Mouse (Mus musculus): ENCODE results near the gene Actl11. TPM values are rescaled to one million over a fixed set of nuclear protein-coding genes. Genes with fewer than 3 reads are reported as not detected.
A peak's percentile ranks its signal among the peaks of the same experiment; 100 is the strongest.

The Actl11 gene
- polyA plus RNA-seq, 1 experiment from 2014 or later = not detected

GRCm38 (mm10) chr9:107917895-107918608, 10.2 kb upstream of the Actl11 start:
- Histone ChIP-seq H3K4me2 (ENCODE audit: low read depth, low read length) (no peak overlapping the region), H3K9me3 (ENCODE audit: control insufficient read depth, low read length) (no peaks in the 10 kb centered on the region), H3K4me3 (ENCODE audit: low read length) (no peak overlapping the region), H3K36me3 (ENCODE audit: control insufficient read depth, insufficient read depth, low read length) (no peaks in the 10 kb centered on the region), H3K9ac (ENCODE audit: low read length) (0 out of 2 replicates have a peak overlapping the region, but pooled peaks have one; percentile 17), H3K27ac (ENCODE audit: low read length) (no peak overlapping the region), H3K27me3 (ENCODE audit: control insufficient read depth, insufficient read depth, low read depth, low read length) (no peaks in the 10 kb centered on the region), H3K4me1 (replicated peaks; ENCODE audit: control insufficient read depth, insufficient read depth, low read length) (peaks cover 4% of the 10 kb centered on the region; the same call in 1 of the 2 replicates)
- no peak for ATAC-seq (ENCODE audit: low read depth)
- 23% methylated on average over 13 of the region's 13 CpGs for WGBS

- Histone ChIP-seq H3K27ac (ENCODE audit: low read length) (no peak overlapping the region), H3K36me3 (ENCODE audit: control insufficient read depth, insufficient read depth, low read length) (no peaks in the 10 kb centered on the region), H3K9me3 (ENCODE audit: control insufficient read depth, low read length) (no peaks in the 10 kb centered on the region), H3K9ac (ENCODE audit: low read length) (no peak overlapping the region), H3K4me3 (ENCODE audit: low read length) (no peak overlapping the region), H3K27me3 (ENCODE audit: control insufficient read depth, insufficient read depth, low read depth, low read length) (no peaks in the 10 kb centered on the region), H3K4me2 (ENCODE audit: low read depth, low read length) (no peak overlapping the region), H3K4me1 (replicated peaks; ENCODE audit: control insufficient read depth, insufficient read depth, low read length) (peaks cover 4% of the 10 kb centered on the region; the same call in 1 of the 2 replicates)
- no peak for ATAC-seq (ENCODE audit: low read depth)
- WGBS = 77% methylated on average over 6 of the region's 6 CpGs
Observed at GRCm38 (mm10) chr9:107918884-107919283, 9.4 kb upstream of the Actl11 start.

- no peak for ATAC-seq (ENCODE audit: low read depth)
- H3K27ac ChIP-seq (ENCODE audit: low read length) = no peak overlapping the region
- peaks cover 10% of the 10 kb centered on the region; the same call in 1 of the 2 replicates for H3K4me1 ChIP-seq (replicated peaks; ENCODE audit: control insufficient read depth, insufficient read depth, low read length)
- no peaks in the 10 kb centered on the region for H3K27me3 ChIP-seq (ENCODE audit: control insufficient read depth, insufficient read depth, low read depth, low read length)
- no peak overlapping the region for H3K4me2 ChIP-seq (ENCODE audit: low read depth, low read length)
- no peaks in the 10 kb centered on the region for H3K9me3 ChIP-seq (ENCODE audit: control insufficient read depth, low read length)
- H3K9ac ChIP-seq (ENCODE audit: low read length) = no peak overlapping the region
- H3K36me3 ChIP-seq (ENCODE audit: control insufficient read depth, insufficient read depth, low read length) = no peaks in the 10 kb centered on the region
- 78% methylated on average over 5 of the region's 5 CpGs for WGBS
- H3K4me3 ChIP-seq (ENCODE audit: low read length) = no peak overlapping the region
Observed at GRCm38 (mm10) chr9:107919441-107919840, 8.8 kb upstream of the Actl11 start.

GRCm38 (mm10) chr9:107923021-107923420, 5.2 kb upstream of the Actl11 start:
- Histone ChIP-seq H3K4me3 (ENCODE audit: low read length) (no peak overlapping the region), H3K27ac (ENCODE audit: low read length) (no peak overlapping the region), H3K4me1 (replicated peaks; ENCODE audit: control insufficient read depth, insufficient read depth, low read length) (peaks cover 15% of the 10 kb centered on the region), H3K9me3 (ENCODE audit: control insufficient read depth, low read length) (no peaks in the 10 kb centered on the region), H3K27me3 (ENCODE audit: control insufficient read depth, insufficient read depth, low read depth, low read length) (no peaks in the 10 kb centered on the region), H3K9ac (ENCODE audit: low read length) (no peak overlapping the region), H3K36me3 (ENCODE audit: control insufficient read depth, insufficient read depth, low read length) (no peaks in the 10 kb centered on the region), H3K4me2 (ENCODE audit: low read depth, low read length) (no peak overlapping the region)
- ATAC-seq (ENCODE audit: low read depth) = no peak
- WGBS = 36% methylated on average over 7 of the region's 7 CpGs

GRCm38 (mm10) chr9:107923956-107924355, 4.3 kb upstream of the Actl11 start:
- H3K27me3 ChIP-seq (ENCODE audit: control insufficient read depth, insufficient read depth, low read depth, low read length) = no peaks in the 10 kb centered on the region
- H3K27ac ChIP-seq (ENCODE audit: low read length) = no peak overlapping the region
- 26% methylated on average over 6 of the region's 6 CpGs for WGBS
- H3K9ac ChIP-seq (ENCODE audit: low read length) = no peak overlapping the region
- H3K36me3 ChIP-seq (ENCODE audit: control insufficient read depth, insufficient read depth, low read length) = no peaks in the 10 kb centered on the region
- H3K9me3 ChIP-seq (ENCODE audit: control insufficient read depth, low read length) = no peaks in the 10 kb centered on the region
- H3K4me3 ChIP-seq (ENCODE audit: low read length) = no peak overlapping the region
- H3K4me2 ChIP-seq (ENCODE audit: low read depth, low read length) = no peak overlapping the region
- H3K4me1 ChIP-seq (replicated peaks; ENCODE audit: control insufficient read depth, insufficient read depth, low read length) = peaks cover 17% of the 10 kb centered on the region
- peak; percentile 34 for ATAC-seq (ENCODE audit: low read depth)

GRCm38 (mm10) chr9:107925251-107925650, 3.0 kb upstream of the Actl11 start:
- H3K9me3 ChIP-seq (ENCODE audit: control insufficient read depth, low read length) = no peaks in the 10 kb centered on the region
- H3K27me3 ChIP-seq (ENCODE audit: control insufficient read depth, insufficient read depth, low read depth, low read length) = no peaks in the 10 kb centered on the region
- H3K36me3 ChIP-seq (ENCODE audit: control insufficient read depth, insufficient read depth, low read length) = no peaks in the 10 kb centered on the region
- peaks cover 17% of the 10 kb centered on the region for H3K4me1 ChIP-seq (replicated peaks; ENCODE audit: control insufficient read depth, insufficient read depth, low read length)
- 37% methylated on average over 3 of the region's 3 CpGs for WGBS
- no peak overlapping the region for H3K4me3 ChIP-seq (ENCODE audit: low read length)
- H3K4me2 ChIP-seq (ENCODE audit: low read depth, low read length) = no peak overlapping the region
- ATAC-seq (ENCODE audit: low read depth) = no peak
- no peak overlapping the region for H3K9ac ChIP-seq (ENCODE audit: low read length)
- H3K27ac ChIP-seq (ENCODE audit: low read length) = no peak overlapping the region

- Histone ChIP-seq H3K4me1 (replicated peaks; ENCODE audit: control insufficient read depth, insufficient read depth, low read length) (peaks cover 17% of the 10 kb centered on the region), H3K36me3 (ENCODE audit: control insufficient read depth, insufficient read depth, low read length) (no peaks in the 10 kb centered on the region), H3K27me3 (ENCODE audit: control insufficient read depth, insufficient read depth, low read depth, low read length) (no peaks in the 10 kb centered on the region), H3K4me3 (ENCODE audit: low read length) (no peak overlapping the region), H3K9ac (ENCODE audit: low read length) (no peak overlapping the region), H3K4me2 (ENCODE audit: low read depth, low read length) (no peak overlapping the region), H3K27ac (ENCODE audit: low read length) (peak overlapping the region; percentile 81), H3K9me3 (ENCODE audit: control insufficient read depth, low read length) (no peaks in the 10 kb centered on the region)
- no peak for ATAC-seq (ENCODE audit: low read depth)
- 30% methylated on average over 9 of the region's 9 CpGs for WGBS
Observed at GRCm38 (mm10) chr9:107926920-107927420, 1.3 kb upstream of the Actl11 start.

- no peaks in the 10 kb centered on the region for H3K36me3 ChIP-seq (ENCODE audit: control insufficient read depth, insufficient read depth, low read length)
- 46% methylated on average over 5 of the region's 5 CpGs for WGBS
- ATAC-seq (ENCODE audit: low read depth) = peak; percentile 88
- no peaks in the 10 kb centered on the region for H3K27me3 ChIP-seq (ENCODE audit: control insufficient read depth, insufficient read depth, low read depth, low read length)
- no peak overlapping the region for H3K4me2 ChIP-seq (ENCODE audit: low read depth, low read length)
- H3K9me3 ChIP-seq (ENCODE audit: control insufficient read depth, low read length) = no peaks in the 10 kb centered on the region
- peak overlapping the region; percentile 5; the same call in 1 of the 2 replicates for H3K9ac ChIP-seq (ENCODE audit: low read length)
- peak overlapping the region; percentile 81 for H3K27ac ChIP-seq (ENCODE audit: low read length)
- H3K4me1 ChIP-seq (replicated peaks; ENCODE audit: control insufficient read depth, insufficient read depth, low read length) = peaks cover 17% of the 10 kb centered on the region
- H3K4me3 ChIP-seq (ENCODE audit: low read length) = no peak overlapping the region
Observed at GRCm38 (mm10) chr9:107927749-107928148, 520 bp upstream of the Actl11 start.

GRCm38 (mm10) chr9:107932221-107932620, 4.0 kb downstream of the Actl11 start:
- ATAC-seq (ENCODE audit: low read depth) = no peak
- Histone ChIP-seq H3K36me3 (ENCODE audit: control insufficient read depth, insufficient read depth, low read length) (no peaks in the 10 kb centered on the region), H3K27ac (ENCODE audit: low read length) (no peak overlapping the region), H3K4me1 (replicated peaks; ENCODE audit: control insufficient read depth, insufficient read depth, low read length) (peaks cover 10% of the 10 kb centered on the region), H3K9ac (ENCODE audit: low read length) (no peak overlapping the region), H3K4me2 (ENCODE audit: low read depth, low read length) (no peak overlapping the region), H3K4me3 (ENCODE audit: low read length) (no peak overlapping the region), H3K27me3 (ENCODE audit: control insufficient read depth, insufficient read depth, low read depth, low read length) (peaks cover under 1% of the 10 kb centered on the region; the same call in 1 of the 2 replicates), H3K9me3 (ENCODE audit: control insufficient read depth, low read length) (no peaks in the 10 kb centered on the region)
- WGBS = 68% methylated on average over 4 of the region's 4 CpGs

Measured in lung, embryonic 16.5 days (tissue).